Mouse (Mus musculus) stomach, embryonic 14.5 days (tissue): Measurements from ENCODE around the gene Smox. TPM values are rescaled to one million over a fixed set of nuclear protein-coding genes. Genes with fewer than 3 reads are reported as not detected.

ENCODE experiments used
- ATAC-seq: fragments of 200-750 bp; cut with Nextera tagmentation; 2 replicates; pipeline ENCODE4 v1.8.0; 2017; ENCODE audit warnings: low read depth, moderate TSS enrichment; ENCODE audit not compliant: insufficient number of reproducible peaks, insufficient read depth, low FRiP score
- H3K27ac ChIP-seq: fragments of 300-500 bp; sonication (generic); 2 replicates; pipeline ENCODE4 v1.5.1; 2014; ENCODE audit warnings: mild to moderate bottlenecking, low read length, moderate library complexity, mixed read lengths
- H3K27me3 ChIP-seq: fragments of 300-500 bp; sonication (generic); 2 replicates; pipeline ENCODE4 v1.6.1; 2014; ENCODE audit warnings: low read length, control low read depth, mixed read lengths; ENCODE audit not compliant: control insufficient read depth, insufficient read depth
- H3K36me3 ChIP-seq: fragments of 300-500 bp; sonication (generic); 2 replicates; pipeline ENCODE4 v1.6.1; 2014; ENCODE audit warnings: mild to moderate bottlenecking, control low read depth, low read length, moderate library complexity, mixed read lengths; ENCODE audit not compliant: control insufficient read depth, insufficient read depth
- H3K4me1 ChIP-seq: fragments of 300-500 bp; sonication (generic); 2 replicates; pipeline ENCODE4 v1.6.1; 2014; ENCODE audit warnings: low read length, control low read depth, mixed read lengths; ENCODE audit not compliant: control insufficient read depth, insufficient read depth
- H3K4me2 ChIP-seq: fragments of 300-500 bp; sonication (generic); replicated peaks from 2 replicates; pipeline ENCODE4 v1.6.1; 2014; ENCODE audit warnings: low read depth, low read length, control low read depth
- H3K4me3 ChIP-seq: fragments of 300-500 bp; sonication (generic); 2 replicates; pipeline ENCODE4 v1.5.1; 2014; ENCODE audit warnings: low read depth, low read length, control low read depth
- H3K9ac ChIP-seq: fragments of 300-500 bp; sonication (generic); replicated peaks from 2 replicates; pipeline ENCODE4 v1.6.1; 2014; ENCODE audit warnings: low read depth, mild to moderate bottlenecking, control low read depth, low read length, moderate library complexity, mixed read lengths
- H3K9me3 ChIP-seq: fragments of 300-500 bp; sonication (generic); 2 replicates; pipeline ENCODE4 v1.6.1; 2016; ENCODE audit warnings: low read depth, low read length, control low read depth; ENCODE audit not compliant: control insufficient read depth
- WGBS: fragments of 180-500 bp; shearing (Covaris S2); extraction: QIAGEN DNeasy Blood & Tissue Kit; methylation state at CpG from one replicate; pipeline ENCODE4 v1.1.7; 2014; 5-methylcytosine and 5-hydroxymethylcytosine counted together
- polyA plus RNA-seq: library from polyadenylated mRNA; unstranded; fragments of >200 nt; fragmentation: Nextera tagmentation; extraction: Ambion mirVana; gene quantifications from 2 replicates; pipeline ENCODE4 v1.2.1, GENCODE M21; 2014

Smox gene
- polyA plus RNA-seq, 1 experiment from 2014 or later = 28.5 TPM

- no peak overlapping the region for H3K4me2 ChIP-seq
- no peaks in the 10 kb centered on the region for H3K4me1 ChIP-seq
- ATAC-seq = no peak
- WGBS = 23% methylated on average over 9 of the region's 9 CpGs
- H3K4me3 ChIP-seq = no peak overlapping the region
- no peaks in the 10 kb centered on the region for H3K36me3 ChIP-seq
- H3K27me3 ChIP-seq = peaks cover 8% of the 10 kb centered on the region
- no peaks in the 10 kb centered on the region for H3K9me3 ChIP-seq
- no peak overlapping the region for H3K9ac ChIP-seq
- no peak overlapping the region for H3K27ac ChIP-seq
These were observed 61.6 kb downstream of the Smox start for GRCm38 (mm10) chr2:131552736-131553400.

GRCm38 (mm10) chr2:131557896-131558295, 66.6 kb downstream of the Smox start:
- no peak for ATAC-seq
- Histone ChIP-seq H3K4me2 (no peak overlapping the region), H3K27ac (no peak overlapping the region), H3K4me1 (no peaks in the 10 kb centered on the region), H3K9ac (no peak overlapping the region), H3K9me3 (no peaks in the 10 kb centered on the region), H3K36me3 (no peaks in the 10 kb centered on the region), H3K4me3 (no peak overlapping the region), H3K27me3 (peaks cover 32% of the 10 kb centered on the region)
- WGBS = 90% methylated on average over 2 of the region's 2 CpGs

- 47% methylated on average over 2 of the region's 2 CpGs for WGBS
- ATAC-seq = no peak
- peaks cover 44% of the 10 kb centered on the region for H3K27me3 ChIP-seq
- no peaks in the 10 kb centered on the region for H3K36me3 ChIP-seq
- H3K4me2 ChIP-seq = peak overlapping the region; percentile 18; the same call in 1 of the 2 replicates
- H3K9ac ChIP-seq = no peak overlapping the region
- H3K4me1 ChIP-seq = no peaks in the 10 kb centered on the region
- no peaks in the 10 kb centered on the region for H3K9me3 ChIP-seq
- no peak overlapping the region for H3K27ac ChIP-seq
- H3K4me3 ChIP-seq = no peak overlapping the region
These were observed 69.1 kb downstream of the Smox start for GRCm38 (mm10) chr2:131560205-131560919.

- H3K4me2 ChIP-seq = peak overlapping the region; percentile 65
These were observed 70.1 kb downstream of the Smox start for GRCm38 (mm10) chr2:131561344-131561870.

GRCm38 (mm10) chr2:131561891-131562585, 70.7 kb downstream of the Smox start, which contains the start of gene Adra1d:
Gene Adra1d (minus strand): TSS chr2:131562283.
- Histone ChIP-seq H3K4me3 (peak within 1 kb of the TSS; percentile 35), H3K4me1 (no peaks in the 10 kb centered on the region), H3K36me3 (no peaks in the 10 kb centered on the region), H3K27me3 (peaks cover 44% of the 10 kb centered on the region), H3K9ac (peak within 1 kb of the TSS; percentile 21; the same call in 1 of the 2 replicates), H3K9me3 (no peaks in the 10 kb centered on the region), H3K4me2 (peak within 1 kb of the TSS; percentile 65), H3K27ac (no peak within 1 kb of the TSS)
- 1% methylated on average over 66 of the region's 82 CpGs for WGBS
- ATAC-seq = peak; percentile 24; the same call in 1 of the 2 replicates

More at GRCm38 (mm10) chr2:131561344-131561870, 70.1 kb downstream of the Smox start:
- Histone ChIP-seq H3K27me3 (peaks cover 44% of the 10 kb centered on the region), H3K9me3 (no peaks in the 10 kb centered on the region), H3K27ac (no peak overlapping the region), H3K36me3 (no peaks in the 10 kb centered on the region), H3K9ac (no peak overlapping the region), H3K4me3 (peak overlapping the region; percentile 35), H3K4me1 (no peaks in the 10 kb centered on the region)
- ATAC-seq = 0 out of 2 replicates have a peak, but pooled peaks have one; percentile 7
- 4% methylated on average over 33 of the region's 33 CpGs for WGBS

- WGBS = 2% methylated on average over 26 of the region's 30 CpGs
- Histone ChIP-seq H3K9me3 (no peaks in the 10 kb centered on the region), H3K4me3 (peak overlapping the region; percentile 35), H3K36me3 (no peaks in the 10 kb centered on the region), H3K4me2 (peak overlapping the region; percentile 65), H3K4me1 (no peaks in the 10 kb centered on the region), H3K27me3 (peaks cover 44% of the 10 kb centered on the region), H3K9ac (0 out of 2 replicates have a peak overlapping the region, but pooled peaks have one; percentile 21), H3K27ac (no peak overlapping the region)
- ATAC-seq = peak; percentile 50; the same call in 1 of the 2 replicates
These were observed 71.4 kb downstream of the Smox start for GRCm38 (mm10) chr2:131562586-131563122.
